Mouse (Mus musculus) heart, embryonic 12.5 days (tissue): ENCODE data around the gene Prkd3. TPM values are rescaled to one million over a fixed set of nuclear protein-coding genes. Genes with fewer than 3 reads are reported as not detected.
A peak's percentile ranks its signal among the peaks of the same experiment; 100 is the strongest.

Experiments
- ATAC-seq: fragments of 200-750 bp; cut with Nextera tagmentation; 2 replicates; pipeline ENCODE4 v1.8.0; 2017; ENCODE audit warnings: moderate TSS enrichment, moderate library complexity; ENCODE audit not compliant: insufficient number of reproducible peaks, low FRiP score
- H3K27ac ChIP-seq: fragments of 300-500 bp; sonication (generic); 2 replicates; pipeline ENCODE4 v1.5.1; 2016; ENCODE audit warnings: mild to moderate bottlenecking, moderate library complexity; ENCODE audit not compliant: poor library complexity, severe bottlenecking
- H3K27me3 ChIP-seq: fragments of 300-500 bp; sonication (generic); replicated peaks from 2 replicates; pipeline ENCODE4 v1.6.1; 2016; ENCODE audit warnings: mild to moderate bottlenecking, moderate library complexity
- H3K36me3 ChIP-seq: fragments of 300-500 bp; sonication (generic); 2 replicates; pipeline ENCODE4 v1.6.1; 2016; ENCODE audit warnings: mild to moderate bottlenecking, moderate library complexity
- H3K4me1 ChIP-seq: fragments of 300-500 bp; sonication (generic); replicated peaks from 2 replicates; pipeline ENCODE4 v1.6.1; 2016; ENCODE audit warnings: mild to moderate bottlenecking
- H3K4me2 ChIP-seq: fragments of 300-500 bp; sonication (generic); 2 replicates; pipeline ENCODE4 v1.6.1; 2016; ENCODE audit warnings: mild to moderate bottlenecking, moderate library complexity
- H3K4me3 ChIP-seq: fragments of 300-500 bp; sonication (generic); 2 replicates; pipeline ENCODE4 v1.5.1; 2016; ENCODE audit warnings: mild to moderate bottlenecking
- H3K9ac ChIP-seq: fragments of 300-500 bp; sonication (generic); 2 replicates; pipeline ENCODE4 v1.6.1; 2016; ENCODE audit warnings: mild to moderate bottlenecking, moderate library complexity
- H3K9me3 ChIP-seq: fragments of 300-500 bp; sonication (generic); replicated peaks from 2 replicates; pipeline ENCODE4 v1.6.1; 2016; ENCODE audit warnings: mild to moderate bottlenecking, moderate library complexity
- WGBS: fragments of 180-500 bp; shearing (Covaris S2); methylation state at CpG from one replicate; pipeline ENCODE4 v1.1.7; 2016; 5-methylcytosine and 5-hydroxymethylcytosine counted together
- polyA plus RNA-seq: library from polyadenylated mRNA; unstranded; fragments of >200 nt; fragmentation: Nextera tagmentation; extraction: Ambion mirVana; gene quantifications from 2 replicates; pipeline ENCODE4 v1.2.1, GENCODE M21; 2016

Gene Prkd3
- polyA plus RNA-seq, 1 experiment from 2014 or later: 35.4 TPM

- peaks cover 48% of the 10 kb centered on the region for H3K36me3 ChIP-seq
Observed at GRCm38 (mm10) chr17:78935857-78936256, 84.8 kb downstream of the Prkd3 start.

GRCm38 (mm10) chr17:78917696-78918095 is 102.9 kb downstream of the Prkd3 start:
- no peak overlapping the region for H3K27ac ChIP-seq
- ATAC-seq: no peak
- H3K4me3 ChIP-seq: no peak overlapping the region
- 42% methylated on average over 6 of the region's 6 CpGs for WGBS
- no peaks in the 10 kb centered on the region for H3K9me3 ChIP-seq
- peaks cover 6% of the 10 kb centered on the region for H3K4me1 ChIP-seq
- peaks cover 36% of the 10 kb centered on the region for H3K36me3 ChIP-seq
- peak overlapping the region; percentile 83 for H3K9ac ChIP-seq
- no peaks in the 10 kb centered on the region for H3K27me3 ChIP-seq
- H3K4me2 ChIP-seq: peak overlapping the region; percentile 84

More at GRCm38 (mm10) chr17:78935857-78936256, 84.8 kb downstream of the Prkd3 start:
- WGBS: 63% methylated on average over 2 of the region's 2 CpGs
- H3K27me3 ChIP-seq: no peaks in the 10 kb centered on the region
- no peak overlapping the region for H3K27ac ChIP-seq
- peak overlapping the region; percentile 90 for H3K4me2 ChIP-seq
- H3K4me3 ChIP-seq: peak overlapping the region; percentile 91
- no peak for ATAC-seq
- no peaks in the 10 kb centered on the region for H3K9me3 ChIP-seq
- H3K9ac ChIP-seq: peak overlapping the region; percentile 83; the same call in 1 of the 2 replicates
- H3K4me1 ChIP-seq: peaks cover 20% of the 10 kb centered on the region

GRCm38 (mm10) chr17:78916899-78917298 is 103.7 kb downstream of the Prkd3 start:
- peak overlapping the region; percentile 83 for H3K9ac ChIP-seq
- H3K27ac ChIP-seq: peak overlapping the region; percentile 85
- WGBS: 2% methylated on average over 11 of the region's 11 CpGs

DNA sequence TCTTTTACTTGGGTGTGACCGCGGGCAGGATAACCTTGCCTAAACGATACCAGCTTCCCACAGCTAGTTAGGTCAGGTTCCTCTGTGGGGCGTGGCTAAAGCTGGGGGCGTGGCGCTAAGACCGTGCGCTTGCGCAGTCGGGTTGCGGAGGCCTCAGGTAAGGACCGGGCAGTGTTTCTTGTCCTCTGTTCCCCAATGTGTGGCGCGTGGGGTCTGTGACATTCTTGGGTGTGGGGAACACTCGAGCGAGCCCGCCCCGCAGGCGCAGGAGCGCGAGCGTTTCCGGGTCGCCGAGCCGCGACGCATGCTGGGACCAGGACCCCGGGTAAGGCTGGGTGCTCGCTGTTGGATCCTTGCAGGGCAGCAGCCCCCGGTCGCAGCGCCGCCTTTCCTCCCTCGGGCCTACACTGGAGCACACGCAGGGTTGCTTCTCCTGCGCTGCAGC is 104.2 kb downstream of the Prkd3 start, which contains the start of gene Cebpzos:
Gene Cebpzos, plus strand, starts transcription at position 132 of the 445 bp plus-strand sequence.
- WGBS: 0% methylated on average over 37 of the region's 37 CpGs
- Histone ChIP-seq H3K27ac (peak within 1 kb of the TSS; percentile 85), H3K4me2 (peak within 1 kb of the TSS; percentile 84)

More at GRCm38 (mm10) chr17:78916899-78917298, 103.7 kb downstream of the Prkd3 start:
- Histone ChIP-seq H3K4me1 (peaks cover 6% of the 10 kb centered on the region), H3K4me2 (peak overlapping the region; percentile 84), H3K4me3 (peak overlapping the region; percentile 76), H3K9me3 (no peaks in the 10 kb centered on the region), H3K27me3 (no peaks in the 10 kb centered on the region), H3K36me3 (peaks cover 29% of the 10 kb centered on the region)
- no peak for ATAC-seq

DNA sequence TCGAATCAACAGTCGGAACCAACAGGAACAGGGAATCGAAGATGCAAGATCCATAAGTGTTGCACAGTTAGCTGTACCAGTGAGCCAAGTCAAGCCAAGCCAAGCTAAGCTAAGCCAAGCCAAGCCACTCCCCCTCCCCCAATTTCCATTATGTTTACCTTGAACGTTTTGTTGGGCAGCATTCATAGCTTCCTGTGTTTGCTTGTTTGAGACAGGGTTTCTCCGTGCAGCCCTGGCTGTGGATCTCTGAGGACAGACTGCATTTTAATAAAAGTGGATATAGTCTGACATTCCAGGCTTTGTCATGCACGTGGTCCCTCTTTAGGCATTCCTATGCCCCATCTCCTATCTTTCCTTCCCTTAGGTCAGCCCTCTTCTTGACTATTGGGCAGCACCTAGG is 104.8 kb downstream of the Prkd3 start:
- Histone ChIP-seq H3K4me2 (peak overlapping the region; percentile 84), H3K36me3 (peaks cover 19% of the 10 kb centered on the region), H3K4me3 (peak overlapping the region; percentile 76), H3K27me3 (no peaks in the 10 kb centered on the region), H3K9ac (peak overlapping the region; percentile 83; the same call in 1 of the 2 replicates), H3K9me3 (no peaks in the 10 kb centered on the region), H3K27ac (peak overlapping the region; percentile 85; the same call in 1 of the 2 replicates), H3K4me1 (peaks cover 6% of the 10 kb centered on the region)
- WGBS: 55% methylated on average over 6 of the region's 6 CpGs
- no peak for ATAC-seq

More for the DNA sequence above, 104.2 kb downstream of the Prkd3 start, which contains the start of gene Cebpzos:
- Histone ChIP-seq H3K36me3 (peaks cover 24% of the 10 kb centered on the region), H3K4me1 (peaks cover 6% of the 10 kb centered on the region), H3K9me3 (no peaks in the 10 kb centered on the region), H3K4me3 (peak within 1 kb of the TSS; percentile 76), H3K27me3 (no peaks in the 10 kb centered on the region), H3K9ac (peak within 1 kb of the TSS; percentile 83)
- peak; percentile 93 for ATAC-seq

GRCm38 (mm10) chr17:78913921-78914320 is 106.7 kb downstream of the Prkd3 start:
- Histone ChIP-seq H3K9ac (no peak overlapping the region), H3K9me3 (no peaks in the 10 kb centered on the region), H3K4me2 (no peak overlapping the region), H3K27ac (no peak overlapping the region), H3K27me3 (no peaks in the 10 kb centered on the region), H3K4me3 (no peak overlapping the region), H3K36me3 (peaks cover 6% of the 10 kb centered on the region; the same call in 1 of the 2 replicates), H3K4me1 (peaks cover 6% of the 10 kb centered on the region)
- no peak for ATAC-seq
- 72% methylated on average over 3 of the region's 3 CpGs for WGBS

DNA sequence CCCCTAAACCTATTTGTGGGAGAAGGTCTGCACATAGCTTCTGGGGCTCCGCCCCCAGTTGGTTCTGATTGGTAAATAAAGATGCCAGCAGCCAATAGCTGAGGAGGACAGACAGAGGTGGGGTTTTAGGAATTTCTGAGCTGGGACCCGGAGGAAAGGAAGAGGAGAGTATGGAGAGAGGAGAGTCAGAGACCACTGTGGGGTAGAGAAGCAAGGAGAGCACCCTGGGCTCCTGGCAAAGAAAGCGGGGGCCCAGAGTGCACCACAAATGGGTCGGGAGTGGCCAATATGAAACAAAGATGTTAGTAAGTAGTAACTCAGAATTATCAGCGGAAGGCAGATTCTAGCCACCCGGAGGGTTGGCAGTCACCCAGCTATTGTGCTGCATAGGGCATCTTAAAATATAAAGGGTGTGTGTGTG is 107.7 kb downstream of the Prkd3 start:
- no peak overlapping the region for H3K9ac ChIP-seq

GRCm38 (mm10) chr17:78909374-78909773 is 111.2 kb downstream of the Prkd3 start:
- Histone ChIP-seq H3K9ac (no peak overlapping the region), H3K4me1 (no peaks in the 10 kb centered on the region), H3K27ac (no peak overlapping the region), H3K4me2 (no peak overlapping the region), H3K9me3 (no peaks in the 10 kb centered on the region), H3K36me3 (no peaks in the 10 kb centered on the region), H3K27me3 (no peaks in the 10 kb centered on the region), H3K4me3 (no peak overlapping the region)
- 76% methylated on average over 2 of the region's 2 CpGs for WGBS
- no peak for ATAC-seq

More for the DNA sequence above, 107.7 kb downstream of the Prkd3 start:
- peak overlapping the region; percentile 49 for H3K4me3 ChIP-seq
- H3K36me3 ChIP-seq: no peaks in the 10 kb centered on the region
- peak overlapping the region; percentile 59 for H3K4me2 ChIP-seq
- peaks cover 6% of the 10 kb centered on the region for H3K4me1 ChIP-seq
- H3K9me3 ChIP-seq: no peaks in the 10 kb centered on the region
- no peak for ATAC-seq
- H3K27me3 ChIP-seq: no peaks in the 10 kb centered on the region
- H3K27ac ChIP-seq: 0 out of 2 replicates have a peak overlapping the region, but pooled peaks have one; percentile 28
- WGBS: 13% methylated on average over 6 of the region's 6 CpGs

GRCm38 (mm10) chr17:78906892-78907291 is 113.7 kb downstream of the Prkd3 start, which contains the start of gene Sult6b1:
Sult6b1 (minus strand) TSS chr17:78906992.
- Histone ChIP-seq H3K9ac (no peak within 1 kb of the TSS), H3K4me2 (no peak within 1 kb of the TSS), H3K27me3 (no peaks in the 10 kb centered on the region), H3K4me3 (no peak within 1 kb of the TSS), H3K27ac (no peak within 1 kb of the TSS), H3K4me1 (no peaks in the 10 kb centered on the region), H3K36me3 (no peaks in the 10 kb centered on the region), H3K9me3 (no peaks in the 10 kb centered on the region)
- WGBS: 86% methylated on average over 5 of the region's 5 CpGs
- no peak for ATAC-seq

- no peak for ATAC-seq
- Histone ChIP-seq H3K9me3 (0 out of 2 replicates have a peak, but pooled peaks cover 4% of the 10 kb centered on the region), H3K27ac (no peak overlapping the region), H3K4me2 (no peak overlapping the region), H3K27me3 (no peaks in the 10 kb centered on the region), H3K9ac (no peak overlapping the region), H3K4me3 (no peak overlapping the region), H3K36me3 (no peaks in the 10 kb centered on the region), H3K4me1 (no peaks in the 10 kb centered on the region)
- WGBS: 56% methylated on average over 2 of the region's 2 CpGs
Observed at GRCm38 (mm10) chr17:78903158-78903557, 117.5 kb downstream of the Prkd3 start.
